Mouse (Mus musculus) frontal cortex, postnatal 10 days (tissue): ENCODE results near the gene Asic3.
"Not testable (repeated sequence)": the region's sequence is repeated elsewhere in the genome, so short reads cannot be mapped to it uniquely, and the experiment has no call there.

Experiments used
- DNase-seq, 2 experiments: peaks; one replicate each; pipeline ENCODE4 v3.0.0; 2022; ENCODE audit warnings: low spot score in 2 of 2, mixed read lengths in 1 of 2

Gene Asic3

DNA sequence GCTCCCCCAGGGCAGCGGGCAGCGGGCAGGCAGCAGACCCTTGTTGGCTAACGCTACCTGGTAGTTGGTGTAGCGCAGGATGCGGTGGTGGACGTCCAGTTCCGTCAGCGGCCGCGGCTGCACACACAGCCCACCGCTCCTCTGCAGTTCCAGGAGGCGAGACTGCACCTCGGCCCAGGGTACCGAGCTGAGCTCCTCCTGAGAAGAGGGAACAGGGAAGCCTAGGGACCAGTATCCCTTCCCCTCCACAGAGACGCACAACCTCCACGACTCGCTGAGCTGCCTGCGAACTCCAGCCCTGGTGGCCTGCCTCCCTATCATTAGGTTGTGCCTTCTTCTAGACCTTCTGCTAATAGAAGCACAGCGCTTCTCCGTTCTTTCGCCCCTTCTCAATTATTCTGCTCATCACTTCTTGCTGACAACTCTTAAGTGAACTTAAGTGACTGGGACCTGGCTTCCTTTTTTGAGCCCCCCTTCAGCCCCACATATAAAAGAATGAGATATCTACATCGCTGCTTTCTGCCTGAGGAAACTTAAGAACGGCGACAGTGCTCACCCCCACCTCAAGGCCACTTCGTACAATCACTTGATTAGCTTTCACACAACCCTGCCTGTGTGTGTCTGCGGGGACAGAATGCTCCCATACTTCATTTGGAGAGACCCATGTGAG, 24.8 kb upstream of the Asic3 start:
- DNase-seq: no peak

DNA sequence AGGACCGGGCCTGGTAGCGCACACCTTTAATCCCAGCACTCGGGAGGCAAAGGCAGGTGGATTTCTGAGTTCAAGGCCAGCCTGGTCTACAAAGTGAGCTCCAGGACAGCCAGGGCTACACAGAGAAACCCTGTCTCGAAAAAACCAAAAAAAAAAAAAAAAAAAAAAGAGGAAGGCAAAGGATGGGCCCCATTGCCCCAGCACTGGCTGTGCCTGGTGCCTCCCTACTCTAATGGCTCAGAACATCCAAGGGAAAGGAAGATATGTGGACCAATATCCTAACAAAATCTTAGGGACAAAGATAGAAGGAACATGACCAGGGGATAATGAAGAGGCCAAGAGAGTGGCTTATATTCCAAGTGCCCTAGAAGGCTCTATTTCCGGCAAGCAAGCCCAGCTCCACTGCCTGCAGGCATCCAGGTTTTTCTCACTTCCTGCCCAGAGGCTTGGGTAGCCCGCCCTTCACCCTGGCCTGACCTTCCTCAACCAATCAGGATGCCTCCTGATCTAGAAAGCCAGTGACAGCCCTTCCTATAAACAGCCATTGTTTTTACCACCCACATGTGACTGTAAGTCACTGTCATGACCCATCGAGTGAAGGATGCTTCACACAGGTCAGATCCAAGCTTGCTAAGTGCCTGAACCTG, 24.1 kb upstream of the Asic3 start:
- DNase-seq: no peak

DNA sequence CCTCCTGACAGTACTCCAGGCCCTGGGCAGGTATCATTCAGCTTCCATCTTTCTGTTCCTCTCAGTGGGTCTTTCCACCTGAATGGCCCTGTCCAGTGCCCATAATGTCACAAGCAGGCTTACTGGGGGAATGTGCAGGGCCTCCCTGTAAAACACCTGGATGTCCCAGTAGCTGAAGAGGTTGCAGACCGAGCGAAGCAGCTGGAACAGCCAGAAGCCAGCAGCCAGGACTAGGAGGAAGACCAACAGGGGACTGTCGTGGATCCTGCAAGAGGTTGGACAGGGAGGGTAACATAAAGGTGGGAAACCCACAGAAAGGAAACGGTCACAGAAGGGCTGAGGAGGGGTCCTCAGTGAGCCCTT, 23.6 kb upstream of the Asic3 start:
- no peak for DNase-seq

DNA sequence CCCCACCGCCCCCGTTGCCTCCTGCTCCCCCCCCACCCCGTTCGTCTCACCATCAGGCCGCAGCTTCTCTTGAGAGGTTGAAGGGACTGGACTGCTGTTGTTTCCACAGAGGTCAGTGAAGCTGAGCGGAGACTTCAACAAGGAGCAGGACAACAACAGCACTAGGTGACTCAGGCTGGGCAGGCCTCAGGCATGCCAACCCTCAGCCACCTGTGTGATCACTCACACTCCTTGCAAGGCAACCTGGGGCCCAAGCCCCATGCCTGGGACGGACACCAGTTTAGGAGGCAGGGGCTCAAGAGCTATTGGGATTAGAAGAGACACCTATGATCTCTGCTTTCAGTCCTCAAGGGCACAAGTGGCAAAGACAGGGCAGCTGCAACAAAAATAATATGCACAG, 21.3 kb upstream of the Asic3 start, which contains the start of gene Atg9b:
Gene Atg9b, minus strand, starts transcription at position 280 of the 400 bp plus-strand sequence.
- DNase-seq: no peak

DNA sequence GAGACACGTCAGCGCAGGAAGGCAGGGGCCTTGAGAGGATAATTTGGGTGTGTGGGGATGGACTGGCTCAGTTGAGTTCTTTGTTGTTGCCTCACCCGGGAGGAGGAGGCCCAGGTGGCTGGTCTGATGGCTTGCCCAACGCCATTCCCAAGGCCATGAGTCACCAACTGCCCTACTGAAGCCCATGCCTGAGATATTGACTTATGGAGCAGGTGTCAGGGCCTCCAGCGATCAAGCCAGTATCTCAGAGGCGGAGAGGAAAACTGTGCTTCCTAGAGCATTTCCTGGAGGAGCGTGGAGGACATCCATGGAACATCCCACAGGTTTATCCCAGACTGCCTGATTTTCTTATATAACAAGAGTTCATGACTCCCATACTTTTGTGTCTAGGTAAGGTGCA, 20.5 kb upstream of the Asic3 start:
- DNase-seq: no peak

- DNase-seq: peak; percentile 69 to 74
These were observed 19.7 kb upstream of the Asic3 start, which contains the start of gene Abcb8 for GRCm38 (mm10) chr5:24393392-24393997. TSS of gene Abcb8 (plus strand) at chr5:24393663.

DNA sequence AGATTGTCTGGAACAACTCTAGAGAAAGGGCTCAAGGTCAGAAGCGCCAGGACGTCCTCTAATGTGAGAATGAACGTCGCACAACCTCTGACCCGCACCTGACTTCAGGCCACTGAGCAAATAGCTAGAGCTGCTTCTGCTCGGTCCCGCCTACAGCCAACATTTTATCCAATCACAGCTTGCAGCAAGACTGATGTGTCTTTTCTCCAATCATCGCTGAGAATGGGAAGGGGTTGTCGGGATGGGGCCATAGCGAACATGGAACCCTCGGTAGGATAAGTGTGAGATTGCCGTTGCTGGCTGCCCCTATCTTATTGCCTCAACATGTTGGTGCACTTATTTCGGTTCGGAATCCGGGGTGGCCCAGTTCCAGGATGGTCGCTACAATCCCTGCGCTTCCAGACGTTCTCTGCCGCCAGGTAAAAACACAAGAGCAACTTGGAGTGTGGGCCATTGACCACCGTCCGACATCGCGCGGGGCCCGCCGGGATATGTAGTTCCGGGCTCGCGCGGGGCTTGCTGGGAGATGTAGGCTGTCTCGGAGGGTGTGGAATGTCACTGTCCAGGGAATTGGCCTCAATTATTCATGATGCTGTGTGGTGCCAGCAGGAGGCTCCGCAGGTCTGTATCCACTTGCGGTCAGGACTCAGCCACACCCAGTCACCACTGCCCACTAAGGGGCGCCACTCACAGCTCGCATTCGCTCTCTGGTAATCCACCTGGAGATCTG, 18.9 kb upstream of the Asic3 start:
- DNase-seq: peak; percentile 94

DNA sequence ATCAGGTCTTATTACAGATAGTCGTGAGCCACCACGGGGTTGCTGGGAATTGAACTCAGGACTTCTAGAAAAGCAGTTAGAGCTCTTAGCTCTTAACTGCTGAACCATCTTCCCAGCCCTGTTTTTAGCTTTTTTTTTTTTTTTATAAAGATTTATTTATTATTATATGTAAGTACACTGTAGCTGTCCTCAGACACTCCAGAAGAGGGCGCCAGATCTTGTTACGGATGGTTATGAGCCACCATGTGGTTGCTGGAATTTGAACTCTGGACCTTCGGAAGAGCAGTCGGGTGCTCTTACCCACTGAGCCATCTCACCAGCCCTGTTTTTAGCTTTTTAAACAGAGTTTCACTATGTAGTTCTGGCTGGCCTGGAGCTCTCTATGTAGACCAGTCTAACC, 16.9 kb upstream of the Asic3 start:
- not testable (repeated sequence) for DNase-seq

- no peak for DNase-seq
These were observed 13.5 kb upstream of the Asic3 start for GRCm38 (mm10) chr5:24399686-24400085.

GRCm38 (mm10) chr5:24400362-24400761, 12.8 kb upstream of the Asic3 start:
- no peak for DNase-seq

- no peak for DNase-seq
These were observed 12.1 kb upstream of the Asic3 start for GRCm38 (mm10) chr5:24400911-24401605.

DNA sequence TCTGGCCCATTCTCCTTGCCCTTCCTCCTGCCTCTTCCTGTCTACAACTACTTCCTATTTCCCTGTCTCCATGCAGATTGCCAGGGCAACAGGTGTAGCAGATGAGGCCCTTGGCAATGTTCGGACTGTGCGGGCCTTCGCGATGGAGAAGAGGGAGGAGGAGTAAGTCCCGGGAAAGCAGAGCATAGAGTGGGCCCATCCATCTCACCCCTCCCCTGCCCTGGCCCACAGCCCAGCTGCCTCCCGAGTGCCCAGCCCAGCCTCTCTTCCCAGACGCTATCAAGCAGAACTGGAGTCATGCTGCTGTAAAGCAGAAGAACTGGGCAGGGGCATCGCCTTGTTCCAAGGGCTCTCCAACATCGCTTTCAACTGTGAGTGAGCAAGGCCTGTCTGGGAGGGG, 11.2 kb upstream of the Asic3 start:
- no peak for DNase-seq

DNA sequence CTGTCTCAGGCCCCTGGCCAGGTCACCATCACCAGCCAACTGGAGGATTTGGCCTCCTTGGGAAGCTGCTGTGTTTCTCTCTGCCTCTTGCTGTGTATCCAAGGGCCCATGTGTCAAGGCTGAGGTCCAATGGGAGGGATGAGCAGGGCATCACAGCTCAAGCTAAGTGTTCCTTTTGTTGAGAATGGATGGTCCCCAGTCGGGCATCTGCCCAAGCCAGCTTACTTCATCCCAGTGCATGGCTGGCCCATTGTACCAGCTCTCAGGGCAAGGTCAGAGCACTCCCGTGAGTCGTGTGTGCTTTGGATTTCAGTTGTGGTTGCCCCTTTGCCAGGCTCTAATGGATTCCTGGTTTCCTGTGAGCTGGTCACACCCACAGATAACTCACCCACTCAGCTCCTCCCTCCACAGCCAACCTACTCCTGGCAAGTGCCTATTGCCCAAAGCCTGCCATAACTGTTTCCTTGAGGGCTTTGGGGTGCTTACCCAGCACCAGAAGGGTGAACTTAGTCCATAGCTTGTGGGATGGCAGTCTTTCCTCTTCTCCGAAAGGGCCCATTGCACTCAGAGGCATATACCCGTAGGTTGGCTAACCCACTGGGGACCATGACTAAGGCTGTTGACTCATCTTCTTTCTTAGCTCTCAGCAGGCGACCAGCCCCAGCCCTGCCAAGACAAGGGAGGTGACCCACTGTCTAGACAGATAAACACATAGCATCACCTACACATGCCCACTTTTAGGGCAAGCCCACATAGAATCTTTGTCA, 8.4 kb upstream of the Asic3 start:
- DNase-seq: no peak

DNA sequence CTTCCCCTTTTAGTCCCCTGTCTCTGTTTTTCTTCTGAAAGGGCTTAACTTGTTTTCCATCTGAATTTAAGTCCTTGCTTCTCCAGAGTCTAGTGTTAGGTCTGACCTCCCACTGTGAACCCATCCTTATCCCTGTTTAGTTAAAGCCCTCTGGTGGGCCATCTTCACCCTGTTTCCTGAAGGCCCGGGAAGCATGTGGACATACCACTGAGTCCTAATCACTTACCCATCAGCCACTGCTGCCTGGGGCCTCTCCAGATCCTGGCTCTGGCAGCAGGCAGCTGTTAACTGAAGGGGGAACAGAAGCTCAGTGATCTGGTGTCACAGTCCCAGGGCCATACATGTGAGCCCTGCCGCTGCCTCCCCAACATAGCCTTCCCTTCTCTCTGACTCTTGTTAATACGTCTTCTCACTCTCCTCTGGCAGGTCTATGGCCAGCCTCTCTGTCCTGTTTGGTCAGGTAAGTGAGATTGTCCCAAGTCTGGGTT, 7.8 kb upstream of the Asic3 start:
- DNase-seq: no peak

- no peak for DNase-seq
These were observed 4.5 kb upstream of the Asic3 start for GRCm38 (mm10) chr5:24408651-24409050.

DNA sequence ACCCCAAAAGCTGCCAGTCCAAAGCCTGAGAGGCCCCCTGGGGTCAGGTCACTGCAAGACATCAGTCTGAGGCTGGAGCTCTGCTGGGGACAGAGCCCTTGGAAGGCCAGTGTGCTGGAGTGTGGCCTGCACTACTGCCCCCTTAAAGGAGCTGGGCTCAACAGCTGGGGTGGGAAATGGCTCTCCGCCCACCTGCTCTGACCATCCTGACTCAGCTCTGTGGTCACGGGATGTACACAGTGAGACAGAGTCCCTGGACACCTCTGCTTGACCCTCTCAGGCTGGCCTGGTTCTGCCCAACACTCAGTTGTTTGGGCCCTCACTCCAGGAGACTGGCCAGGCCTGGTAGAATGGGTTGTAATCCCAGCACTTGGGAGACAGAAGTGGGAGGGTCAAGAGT, 3.7 kb upstream of the Asic3 start:
- DNase-seq: no peak

DNA sequence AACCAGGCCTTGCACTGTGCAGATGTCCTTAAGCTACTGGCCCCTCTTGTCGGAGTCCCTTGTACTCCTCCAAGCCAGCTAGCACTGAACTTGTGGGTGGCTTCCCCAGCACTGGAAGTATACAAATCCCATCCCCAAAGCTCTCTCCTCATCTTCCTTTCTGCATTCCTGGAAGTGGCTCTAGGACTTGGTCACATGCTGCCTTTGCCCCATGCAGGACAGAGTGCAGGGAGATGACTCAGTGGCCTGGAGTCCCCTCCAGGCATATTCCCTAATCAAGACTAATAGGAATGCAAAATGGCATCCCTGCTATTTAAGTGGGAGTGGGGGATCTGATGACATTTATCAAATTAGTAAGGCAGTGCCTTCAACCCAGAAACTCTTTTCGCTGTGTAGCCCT, 1.1 kb upstream of the Asic3 start:
- no peak for DNase-seq

- DNase-seq: no peak
These were observed 746 bp downstream of the Asic3 start for GRCm38 (mm10) chr5:24413938-24414337.

- DNase-seq: peak in 1 of 2 experiments; percentile 59
These were observed 3.1 kb downstream of the Asic3 start for GRCm38 (mm10) chr5:24416222-24416736.

DNA sequence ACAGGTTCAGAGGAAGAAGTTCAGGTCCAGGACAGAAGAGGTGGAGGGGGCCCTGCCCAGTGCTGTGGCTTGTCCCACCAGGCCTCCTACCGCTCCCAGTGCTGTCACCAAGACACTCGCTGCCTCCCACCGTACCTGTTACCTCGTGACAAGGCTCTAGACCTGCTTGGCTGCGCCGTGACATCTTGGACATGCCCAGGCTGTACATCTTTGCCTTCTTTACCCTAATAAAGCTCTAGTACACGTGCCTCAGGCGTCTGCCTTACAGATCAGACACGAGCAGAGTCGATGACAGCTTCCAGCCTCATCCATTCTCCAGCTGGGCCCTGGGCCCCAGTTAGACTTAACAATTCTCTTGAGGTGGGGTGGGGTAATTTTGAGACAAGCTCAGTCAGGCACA, 4.4 kb downstream of the Asic3 start:
- no peak for DNase-seq

DNA sequence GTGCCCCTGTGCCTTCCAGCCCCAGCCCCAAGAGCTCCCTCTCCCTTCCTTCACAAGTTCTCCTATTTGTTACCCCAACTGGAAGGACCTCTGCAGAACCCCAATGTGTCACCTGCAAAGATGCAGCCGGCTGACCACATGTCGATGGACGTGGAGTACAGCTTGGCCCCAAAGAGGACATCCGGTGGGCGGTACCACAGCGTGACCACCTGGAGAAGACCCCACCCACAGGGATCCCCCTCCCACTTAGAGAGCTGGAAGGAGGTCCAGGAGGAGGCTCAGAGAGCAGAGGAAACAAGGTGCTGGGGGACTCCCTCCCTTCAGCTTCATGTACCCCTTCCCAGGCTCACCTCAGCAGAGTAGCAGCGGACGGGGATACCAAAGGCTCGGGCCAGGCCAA, 7.2 kb downstream of the Asic3 start:
- no peak for DNase-seq
